ENCODE assay signal across 10 mouse cellular contexts in genomic region chr4:126278565-126278915, GRCm38 (mm10). TPM values are rescaled to one million over a fixed set of nuclear protein-coding genes. Genes with fewer than 3 reads are reported as not detected.
DNase-seq lines count a peak whose midpoint lies in the region; ATAC-seq lines count a peak whose summit lies in the region.
"Had no signal": no experiment of that assay in that cellular context is flagged by ENCODE, and none has a peak within 500 bp of the region (broad histone marks: within the 10 kb centered on the region; RNA-seq: fewer than 3 reads in every experiment).

No protein-coding gene starts in this region.

- no peak overlapping the region for H3K27ac ChIP-seq in heart, embryonic 14.5 days (replicated peaks in 1 of 2; ENCODE audit: control insufficient read depth in 1 of 2, insufficient read depth in 1 of 2, low read depth in 2 of 2, low read length in 2 of 2)
- 0 out of 2 replicates have a peak overlapping the region, but pooled peaks have one; percentile 34 for H3K27ac ChIP-seq in neural tube, embryonic 11.5 days (ENCODE audit: low read depth, low read length)
- H3K27ac ChIP-seq in hindbrain, embryonic 13.5 days = no peak overlapping the region
- H3K27ac ChIP-seq: neural tube, embryonic 13.5 days; stomach, embryonic 15.5 days had no signal

- DNase-seq in heart, adult 11 months = no peak
- DNase-seq in neural tube, embryonic 11.5 days (ENCODE audit: low spot score) = no peak
- DNase-seq in neural tube, embryonic 10.5 days (ENCODE audit: extremely low spot score, low spot score) = no peak
- no peak for DNase-seq in adrenal gland, postnatal 4 days (ENCODE audit: low spot score in 2 of 2)

- peak overlapping the region; percentile 59; the same call in 1 of the 2 replicates for H3K4me2 ChIP-seq in heart, embryonic 14.5 days (ENCODE audit: low read length)
- no peak overlapping the region for H3K4me2 ChIP-seq in neural tube, embryonic 11.5 days (ENCODE audit: low read depth)
- H3K4me2 ChIP-seq in hindbrain, embryonic 13.5 days = no peak overlapping the region
- H3K4me2 ChIP-seq: neural tube, embryonic 13.5 days had no signal

- H3K36me3 ChIP-seq in heart, embryonic 14.5 days (ENCODE audit: control insufficient read depth, insufficient read depth, low read length) = peaks cover 24% of the 10 kb centered on the region
- peaks cover 3% of the 10 kb centered on the region for H3K36me3 ChIP-seq in neural tube, embryonic 11.5 days (ENCODE audit: control insufficient read depth, insufficient read depth, low read length)
- peaks cover 24% of the 10 kb centered on the region for H3K36me3 ChIP-seq in hindbrain, embryonic 13.5 days

- H3K9ac ChIP-seq in heart, embryonic 14.5 days (ENCODE audit: low read length) = 0 out of 2 replicates have a peak overlapping the region, but pooled peaks have one; percentile 14
- no peak overlapping the region for H3K9ac ChIP-seq in neural tube, embryonic 11.5 days (ENCODE audit: low read length)
- no peak overlapping the region for H3K9ac ChIP-seq in hindbrain, embryonic 13.5 days
- H3K9ac ChIP-seq: neural tube, embryonic 13.5 days; stomach, embryonic 15.5 days had no signal

- no peaks in the 10 kb centered on the region for H3K27me3 ChIP-seq in heart, embryonic 14.5 days (ENCODE audit: control insufficient read depth, insufficient read depth, low read length)
- H3K27me3 ChIP-seq in neural tube, embryonic 11.5 days (ENCODE audit: control insufficient read depth, insufficient read depth, low read length) = no peaks in the 10 kb centered on the region
- H3K27me3 ChIP-seq in hindbrain, embryonic 13.5 days = peaks cover 6% of the 10 kb centered on the region; the same call in 1 of the 2 replicates

- no peaks in the 10 kb centered on the region for H3K9me3 ChIP-seq in heart, embryonic 14.5 days (ENCODE audit: control insufficient read depth, low read length)
- H3K9me3 ChIP-seq in neural tube, embryonic 11.5 days (ENCODE audit: control insufficient read depth, low read length) = no peaks in the 10 kb centered on the region
- no peaks in the 10 kb centered on the region for H3K9me3 ChIP-seq in hindbrain, embryonic 13.5 days
- H3K9me3 ChIP-seq: megakaryocyte, embryonic 14.5 days; neural tube, embryonic 13.5 days; stomach, embryonic 15.5 days had no signal

- H3K4me3 ChIP-seq in heart, embryonic 14.5 days (ENCODE audit: control insufficient read depth in 1 of 2, insufficient read depth in 1 of 2, low read depth in 1 of 2, low read length in 2 of 2) = no peak overlapping the region
- H3K4me3 ChIP-seq in neural tube, embryonic 11.5 days (ENCODE audit: low read depth, low read length) = no peak overlapping the region
- no peak overlapping the region for H3K4me3 ChIP-seq in hindbrain, embryonic 13.5 days
- H3K4me3 ChIP-seq: neural tube, embryonic 13.5 days; stomach, embryonic 15.5 days had no signal

- WGBS in heart, embryonic 14.5 days = 27% methylated on average over 9 of the region's 9 CpGs
- 23% methylated on average over 9 of the region's 9 CpGs for WGBS in neural tube, embryonic 11.5 days
- 48% methylated on average over 9 of the region's 9 CpGs for WGBS in hindbrain, embryonic 13.5 days

- H3K4me1 ChIP-seq in heart, embryonic 14.5 days (ENCODE audit: control insufficient read depth in 2 of 2, insufficient read depth in 2 of 2, low read length in 2 of 2) = no peaks in the 10 kb centered on the region
- no peaks in the 10 kb centered on the region for H3K4me1 ChIP-seq in neural tube, embryonic 11.5 days (ENCODE audit: control insufficient read depth, insufficient read depth, low read length)
- peaks cover 12% of the 10 kb centered on the region; the same call in 1 of the 2 replicates for H3K4me1 ChIP-seq in hindbrain, embryonic 13.5 days (replicated peaks)

- no peak for ATAC-seq in heart, embryonic 14.5 days (ENCODE audit: insufficient number of reproducible peaks, insufficient read depth, low FRiP score, low read depth)
- ATAC-seq in neural tube, embryonic 11.5 days (ENCODE audit: insufficient read depth, low FRiP score, low TSS enrichment) = no peak
- 0 out of 2 replicates have a peak, but pooled peaks have one; percentile 13 for ATAC-seq in hindbrain, embryonic 13.5 days (ENCODE audit: low FRiP score)
- ATAC-seq in megakaryocyte, adult 5-6 weeks (ENCODE audit: poor library complexity, severe bottlenecking) = no peak

RNA-seq across cellular contexts. Expression of gene Col8a2, which starts 8.1 kb away (rescaled TPM):
- polyA plus RNA-seq in heart, embryonic 14.5 days (2014; fragmentation: Nextera tagmentation; extraction: Ambion mirVana) = 3.8 and 4.8 TPM in 2 replicates
- polyA plus RNA-seq in neural tube, embryonic 11.5 days (2014; fragmentation: Nextera tagmentation; extraction: Ambion mirVana) = 7.4 and 7.9 TPM in 2 replicates
- 7.6 and 10.1 TPM in 2 replicates for polyA plus RNA-seq in hindbrain, embryonic 13.5 days (2015; fragmentation: Nextera tagmentation; extraction: Ambion mirVana)
- total RNA-seq in megakaryocyte, adult 5-6 weeks (2015) = not detected in 2 replicates
- not detected in 2 replicates for total RNA-seq in megakaryocyte, adult 5-6 weeks (2017)
- total RNA-seq in adrenal gland, postnatal 4 days (2021) = 10 to 100 TPM in 1 of 2 experiments, 1 to 10 TPM in 1; 9.3 to 12.8 TPM

RNA-seq across cellular contexts. Expression of gene Trappc3, which starts 16.4 kb away (rescaled TPM):
- polyA plus RNA-seq in heart, embryonic 14.5 days (2014; fragmentation: Nextera tagmentation; extraction: Ambion mirVana) = 17.8 and 30.5 TPM in 2 replicates
- 32.1 and 45.4 TPM in 2 replicates for polyA plus RNA-seq in neural tube, embryonic 11.5 days (2014; fragmentation: Nextera tagmentation; extraction: Ambion mirVana)
- polyA plus RNA-seq in hindbrain, embryonic 13.5 days (2015; fragmentation: Nextera tagmentation; extraction: Ambion mirVana) = 160 and 168 TPM in 2 replicates
- 30.1 and 40.9 TPM in 2 replicates for total RNA-seq in megakaryocyte, adult 5-6 weeks (2015)
- 56.3 and 58.6 TPM in 2 replicates for total RNA-seq in megakaryocyte, adult 5-6 weeks (2017)
- total RNA-seq in adrenal gland, postnatal 4 days (2021) = 10 to 100 TPM; 70.0 to 75.4 TPM

RNA-seq across cellular contexts. Expression of gene Map7d1, which starts 22.4 kb away (rescaled TPM):
- 41.8 and 46.8 TPM in 2 replicates for polyA plus RNA-seq in heart, embryonic 14.5 days (2014; fragmentation: Nextera tagmentation; extraction: Ambion mirVana)
- polyA plus RNA-seq in neural tube, embryonic 11.5 days (2014; fragmentation: Nextera tagmentation; extraction: Ambion mirVana) = 80.9 and 83.6 TPM in 2 replicates
- polyA plus RNA-seq in hindbrain, embryonic 13.5 days (2015; fragmentation: Nextera tagmentation; extraction: Ambion mirVana) = 79.5 and 81.8 TPM in 2 replicates
- total RNA-seq in megakaryocyte, adult 5-6 weeks (2015) = 43.9 and 45.9 TPM in 2 replicates
- 60.7 and 71.3 TPM in 2 replicates for total RNA-seq in megakaryocyte, adult 5-6 weeks (2017)
- 10 to 100 TPM; 64.1 to 70.7 TPM for total RNA-seq in adrenal gland, postnatal 4 days (2021)

RNA-seq across cellular contexts. Expression of gene Adprhl2, which starts 43.0 kb away (rescaled TPM):
- polyA plus RNA-seq in heart, embryonic 14.5 days (2014; fragmentation: Nextera tagmentation; extraction: Ambion mirVana) = 23.7 and 25.1 TPM in 2 replicates
- polyA plus RNA-seq in neural tube, embryonic 11.5 days (2014; fragmentation: Nextera tagmentation; extraction: Ambion mirVana) = 52.7 and 56.8 TPM in 2 replicates
- polyA plus RNA-seq in hindbrain, embryonic 13.5 days (2015; fragmentation: Nextera tagmentation; extraction: Ambion mirVana) = 78.2 and 81.6 TPM in 2 replicates
- 5.6 and 8.2 TPM in 2 replicates for total RNA-seq in megakaryocyte, adult 5-6 weeks (2015)
- total RNA-seq in megakaryocyte, adult 5-6 weeks (2017) = 10.7 and 21.7 TPM in 2 replicates
- total RNA-seq in adrenal gland, postnatal 4 days (2021) = 10 to 100 TPM; 41.3 to 42.0 TPM

RNA-seq across cellular contexts. Expression of gene Tekt2, which starts 46.9 kb away (rescaled TPM):
- 0.89 and 0.96 TPM in 2 replicates for polyA plus RNA-seq in heart, embryonic 14.5 days (2014; fragmentation: Nextera tagmentation; extraction: Ambion mirVana)
- 1.2 and 1.8 TPM in 2 replicates for polyA plus RNA-seq in neural tube, embryonic 11.5 days (2014; fragmentation: Nextera tagmentation; extraction: Ambion mirVana)
- polyA plus RNA-seq in hindbrain, embryonic 13.5 days (2015; fragmentation: Nextera tagmentation; extraction: Ambion mirVana) = 7.0 and 8.5 TPM in 2 replicates
- 0.38 TPM in 1 of 2 replicates, not detected in the other for total RNA-seq in megakaryocyte, adult 5-6 weeks (2015)
- not detected in 2 replicates for total RNA-seq in megakaryocyte, adult 5-6 weeks (2017)
- total RNA-seq in adrenal gland, postnatal 4 days (2021) = 1 to 10 TPM; 4.0 to 5.0 TPM
